Mouse (Mus musculus) cerebellum, postnatal 10 days (tissue): ENCODE measurements around the gene Gm29609.
"Not testable (repeated sequence)": the region's sequence is repeated elsewhere in the genome, so short reads cannot be mapped to it uniquely, and the experiment has no call there.

Experiments used
- DNase-seq, 2 experiments: peaks; one replicate each; pipeline ENCODE4 v3.0.0; 2021; ENCODE audit warnings: mixed read lengths in 2 of 2

Gm29609 gene

GRCm38 (mm10) chr5:31179766-31180630, at the start of gene Gm29609, which contains the start of gene Gtf3c2:
Gene Gm29609 (minus strand): TSS chr5:31179911.
Gene Gtf3c2 (minus strand): TSS chr5:31180144.
- DNase-seq: peak; percentile 98 to 99

- DNase-seq: no peak
Measured at GRCm38 (mm10) chr5:31226641-31227040, 46.9 kb upstream of the Gm29609 start.

GRCm38 (mm10) chr5:31222696-31223095, 43.0 kb upstream of the Gm29609 start:
- peak; percentile 13 to 29 for DNase-seq

- peak; percentile 60 to 67 for DNase-seq
Measured at GRCm38 (mm10) chr5:31221304-31221945, 41.7 kb upstream of the Gm29609 start.

- DNase-seq: peak; percentile 99 to 100
Measured at GRCm38 (mm10) chr5:31220448-31221303, 41.0 kb upstream of the Gm29609 start, which contains the start of gene Ppm1g. Gene Ppm1g (minus strand): TSS chr5:31220687.

- peak; percentile 77 to 81 for DNase-seq
Measured at GRCm38 (mm10) chr5:31219911-31220447, 40.3 kb upstream of the Gm29609 start.

GRCm38 (mm10) chr5:31219474-31219873, 39.8 kb upstream of the Gm29609 start:
- DNase-seq: no peak

GRCm38 (mm10) chr5:31219070-31219469, 39.4 kb upstream of the Gm29609 start:
- DNase-seq: peak; percentile 49 to 60

- DNase-seq: no peak
Measured at GRCm38 (mm10) chr5:31218294-31218693, 38.6 kb upstream of the Gm29609 start.

- DNase-seq: not testable (repeated sequence)
Measured at GRCm38 (mm10) chr5:31216554-31216953, 36.8 kb upstream of the Gm29609 start.

- no peak for DNase-seq
Measured at GRCm38 (mm10) chr5:31204421-31204820, 24.7 kb upstream of the Gm29609 start.

- no peak for DNase-seq
Measured at GRCm38 (mm10) chr5:31203866-31204265, 24.2 kb upstream of the Gm29609 start.

GRCm38 (mm10) chr5:31202933-31203332, 23.2 kb upstream of the Gm29609 start:
- DNase-seq: no peak

- DNase-seq: peak; percentile 95 to 97
Measured at GRCm38 (mm10) chr5:31201742-31202590, 22.3 kb upstream of the Gm29609 start, which contains the start of gene Zfp513. Gene Zfp513 (minus strand): TSS chr5:31202303.

GRCm38 (mm10) chr5:31201042-31201741, 21.5 kb upstream of the Gm29609 start:
- no peak for DNase-seq

GRCm38 (mm10) chr5:31200327-31200768, 20.6 kb upstream of the Gm29609 start:
- DNase-seq: peak; percentile 42 to 46

GRCm38 (mm10) chr5:31199893-31200292, 20.2 kb upstream of the Gm29609 start:
- DNase-seq: peak; percentile 47 to 54

GRCm38 (mm10) chr5:31199321-31199892, 19.7 kb upstream of the Gm29609 start:
- DNase-seq: no peak

GRCm38 (mm10) chr5:31198616-31199320, 19.1 kb upstream of the Gm29609 start:
- DNase-seq: no peak

GRCm38 (mm10) chr5:31198170-31198569, 18.5 kb upstream of the Gm29609 start:
- DNase-seq: no peak
